Mouse (Mus musculus) MEL (cell line): Measurements from ENCODE around the gene Rab5b. TPM values are rescaled to one million over a fixed set of nuclear protein-coding genes. Genes with fewer than 3 reads are reported as not detected.
A peak's percentile ranks its signal among the peaks of the same experiment; 100 is the strongest.

Source experiments
- DNase-seq: peaks from one replicate; pipeline ENCODE4 v3.0.0; 2011; ENCODE audit warnings: low read depth, low spot score
- H3K27ac ChIP-seq: 2 replicates; pipeline ENCODE4 v1.5.1; 2012; ENCODE audit warnings: low read depth, mild to moderate bottlenecking, control low read depth, low read length, moderate library complexity; ENCODE audit not compliant: control insufficient read depth
- H3K27me3 ChIP-seq, 2 experiments: fragments of 150-350 bp in 1 of 2; sonication (generic) in 1 of 2; 2 replicates each; pipeline ENCODE4 v1.6.1; 2012; ENCODE audit warnings: low read length in 2 of 2, mild to moderate bottlenecking in 2 of 2, improper control_type of control experiment in 1 of 2, moderate library complexity in 1 of 2; ENCODE audit not compliant: insufficient read depth in 2 of 2, control insufficient read depth in 1 of 2
- H3K36me3 ChIP-seq, 2 experiments: 2 replicates each; pipeline ENCODE4 v1.6.1; 2012 to 2014; ENCODE audit warnings: low read length in 2 of 2, improper control_type of control experiment in 1 of 2, inconsistent platforms in 1 of 2, mild to moderate bottlenecking in 1 of 2; ENCODE audit not compliant: insufficient read depth in 2 of 2, control insufficient read depth in 1 of 2
- H3K4me1 ChIP-seq, 2 experiments: fragments of 150-350 bp in 1 of 2; sonication (generic) in 1 of 2; 2 replicates each; pipeline ENCODE4 v1.6.1; 2012; ENCODE audit warnings: low read length in 2 of 2, improper control_type of control experiment in 1 of 2, mild to moderate bottlenecking in 1 of 2; ENCODE audit not compliant: insufficient read depth in 2 of 2, control insufficient read depth in 1 of 2
- H3K4me3 ChIP-seq, 2 experiments: fragments of 150-350 bp in 1 of 2; sonication (generic) in 1 of 2; 2 replicates each; pipeline ENCODE4 v1.5.1; 2012; ENCODE audit warnings: low read depth in 2 of 2, low read length in 2 of 2, mild to moderate bottlenecking in 2 of 2, moderate library complexity in 2 of 2, control low read depth in 1 of 2, improper control_type of control experiment in 1 of 2; ENCODE audit not compliant: control insufficient read depth in 1 of 2, insufficient read depth in 1 of 2
- H3K79me2 ChIP-seq: 2 replicates; pipeline ENCODE4 v1.6.1; 2012; ENCODE audit warnings: mild to moderate bottlenecking, low read length, moderate library complexity; ENCODE audit not compliant: control insufficient read depth, poor library complexity, insufficient read depth
- H3K9ac ChIP-seq: 2 replicates; pipeline ENCODE4 v1.6.1; 2012; ENCODE audit warnings: low read depth, mild to moderate bottlenecking, control low read depth, low read length, moderate library complexity; ENCODE audit not compliant: control insufficient read depth, poor library complexity, severe bottlenecking
- H3K9me3 ChIP-seq: fragments of 150-350 bp; sonication (generic); replicated peaks from 2 replicates; pipeline ENCODE4 v1.6.1; 2012; ENCODE audit warnings: mild to moderate bottlenecking, low read length, improper control_type of control experiment, moderate library complexity; ENCODE audit not compliant: insufficient read depth
- BHLHE40 ChIP-seq: IDR thresholded peaks from 2 replicates; pipeline ENCODE4 v1.6.1; 2012; ENCODE audit warnings: low read depth, mild to moderate bottlenecking, inconsistent platforms, low read length, improper control_type of control experiment, borderline replicate concordance
- CHD1 ChIP-seq: IDR thresholded peaks from 2 replicates; pipeline ENCODE4 v1.6.1; 2012; ENCODE audit warnings: low read depth, mild to moderate bottlenecking, inconsistent platforms, low read length, improper control_type of control experiment
- E2F4 ChIP-seq: IDR thresholded peaks from 2 replicates; pipeline ENCODE4 v1.6.1; 2011; ENCODE audit warnings: low read depth, low read length, improper control_type of control experiment, borderline replicate concordance
- ELF1 ChIP-seq: IDR thresholded peaks from 2 replicates; pipeline ENCODE4 v1.6.1; 2014; ENCODE audit warnings: low read depth, mild to moderate bottlenecking, inconsistent platforms, low read length, improper control_type of control experiment, moderate library complexity
- EP300 ChIP-seq, 2 experiments: IDR thresholded peaks; 2 replicates each; pipeline ENCODE4 v1.6.1; 2011; ENCODE audit warnings: improper control_type of control experiment in 2 of 2, low read length in 2 of 2, low read depth in 1 of 2, mild to moderate bottlenecking in 1 of 2
- GABPA ChIP-seq: IDR thresholded peaks from 2 replicates; pipeline ENCODE4 v1.6.1; 2012; ENCODE audit warnings: low read depth, mild to moderate bottlenecking, inconsistent platforms, low read length, improper control_type of control experiment, moderate library complexity
- GATA1 ChIP-seq: IDR thresholded peaks from 2 replicates; pipeline ENCODE4 v1.6.1; 2011; ENCODE audit warnings: low read depth, low read length, improper control_type of control experiment
- HCFC1 ChIP-seq: IDR thresholded peaks from 2 replicates; pipeline ENCODE4 v1.6.1; 2012; ENCODE audit warnings: low read depth, mild to moderate bottlenecking, inconsistent platforms, low read length, improper control_type of control experiment, moderate library complexity
- KAT2A ChIP-seq: conservative IDR thresholded peaks from 2 replicates; pipeline ENCODE4 v1.6.1; 2012; ENCODE audit warnings: low read depth, low read length, improper control_type of control experiment, inconsistent platforms
- MAFK ChIP-seq: IDR thresholded peaks from 2 replicates; pipeline ENCODE4 v1.6.1; 2011; ENCODE audit warnings: low read depth, mild to moderate bottlenecking, low read length, improper control_type of control experiment, borderline replicate concordance
- MAX ChIP-seq: IDR thresholded peaks from 2 replicates; pipeline ENCODE4 v1.6.1; 2011; ENCODE audit warnings: low read length, improper control_type of control experiment
- MAZ ChIP-seq: IDR thresholded peaks from 2 replicates; pipeline ENCODE4 v1.6.1; 2012; ENCODE audit warnings: low read depth, mild to moderate bottlenecking, inconsistent platforms, low read length, improper control_type of control experiment
- MXI1 ChIP-seq: IDR thresholded peaks from 2 replicates; pipeline ENCODE4 v1.6.1; 2011; ENCODE audit warnings: mild to moderate bottlenecking, low read depth, low read length, improper control_type of control experiment
- MYB ChIP-seq: IDR thresholded peaks from 2 replicates; pipeline ENCODE4 v1.6.1; 2011; ENCODE audit warnings: mild to moderate bottlenecking, low read depth, low read length, improper control_type of control experiment
- MYC ChIP-seq: IDR thresholded peaks from 2 replicates; pipeline ENCODE4 v1.6.1; 2011; ENCODE audit warnings: low read depth, mild to moderate bottlenecking, low read length, improper control_type of control experiment, moderate library complexity
- NELFE ChIP-seq: IDR thresholded peaks from 2 replicates; pipeline ENCODE4 v1.6.1; 2011; ENCODE audit warnings: low read depth, low read length, improper control_type of control experiment
- NRF1 ChIP-seq: IDR thresholded peaks from 2 replicates; pipeline ENCODE4 v1.6.1; 2014; ENCODE audit warnings: low read depth, mild to moderate bottlenecking, inconsistent platforms, low read length, improper control_type of control experiment, moderate library complexity; ENCODE audit not compliant: poor library complexity, insufficient read depth, severe bottlenecking
- POLR2A ChIP-seq, 2 experiments: IDR thresholded peaks; 2 replicates each; pipeline ENCODE4 v1.6.1; 2011 to 2012; ENCODE audit warnings: low read length in 2 of 2, mild to moderate bottlenecking in 2 of 2, control low read depth in 1 of 2, improper control_type of control experiment in 1 of 2, low read depth in 1 of 2, moderate library complexity in 1 of 2; ENCODE audit not compliant: control insufficient read depth in 1 of 2, insufficient read depth in 1 of 2, poor library complexity in 1 of 2
- POLR2AphosphoS2 ChIP-seq: IDR thresholded peaks from 2 replicates; pipeline ENCODE4 v1.6.1; 2011; ENCODE audit warnings: low read length, improper control_type of control experiment
- POLR2AphosphoS5 ChIP-seq: IDR thresholded peaks from 2 replicates; pipeline ENCODE4 v1.6.1; 2012; ENCODE audit warnings: low read depth, borderline replicate concordance, mild to moderate bottlenecking, inconsistent platforms, low read length, moderate library complexity, mixed read lengths
- RAD21 ChIP-seq: IDR thresholded peaks from 2 replicates; pipeline ENCODE4 v1.6.1; 2011; ENCODE audit warnings: mild to moderate bottlenecking, low read depth, low read length, improper control_type of control experiment
- RCOR1 ChIP-seq: IDR thresholded peaks from 2 replicates; pipeline ENCODE4 v1.6.1; 2012; ENCODE audit warnings: low read depth, mild to moderate bottlenecking, inconsistent platforms, low read length, improper control_type of control experiment
- SIN3A ChIP-seq: IDR thresholded peaks from 2 replicates; pipeline ENCODE4 v1.6.1; 2012; ENCODE audit warnings: low read length, improper control_type of control experiment, inconsistent platforms
- SMC3 ChIP-seq: IDR thresholded peaks from 2 replicates; pipeline ENCODE4 v1.6.1; 2011; ENCODE audit warnings: low read depth, low read length, improper control_type of control experiment
- TAL1 ChIP-seq: IDR thresholded peaks from 2 replicates; pipeline ENCODE4 v1.6.1; 2012; ENCODE audit warnings: mild to moderate bottlenecking, inconsistent platforms, low read length, moderate library complexity, mixed read lengths
- TBP ChIP-seq: IDR thresholded peaks from 2 replicates; pipeline ENCODE4 v1.8.0; 2011; ENCODE audit warnings: low read depth, low read length, improper control_type of control experiment
- TCF12 ChIP-seq: IDR thresholded peaks from 2 replicates; pipeline ENCODE4 v1.6.1; 2014; ENCODE audit warnings: low read depth, mild to moderate bottlenecking, inconsistent platforms, low read length, improper control_type of control experiment, moderate library complexity
- UBTF ChIP-seq: IDR thresholded peaks from 2 replicates; pipeline ENCODE4 v1.6.1; 2012; ENCODE audit warnings: low read depth, mild to moderate bottlenecking, inconsistent platforms, low read length, improper control_type of control experiment, moderate library complexity, borderline replicate concordance; ENCODE audit not compliant: insufficient read depth
- ZMIZ1 ChIP-seq: IDR thresholded peaks from 2 replicates; pipeline ENCODE4 v1.6.1; 2012; ENCODE audit warnings: low read depth, mild to moderate bottlenecking, inconsistent platforms, low read length, improper control_type of control experiment, moderate library complexity
- polyA plus RNA-seq, 2 experiments: library from polyadenylated mRNA; stranded (reverse) in 1 of 2; unstranded in 1 of 2; fragments of >175 nt in 1 of 2; fragments of >200 nt in 1 of 2; gene quantifications; 2 replicates each; pipeline versions ENCODE4 v1.2.1 to v1.2.4; 2012; ENCODE audit warnings: low replicate concordance in 2 of 2, low read depth in 1 of 2; ENCODE audit not compliant: insufficient read length in 2 of 2, insufficient read depth in 1 of 2, missing spikeins in 1 of 2
- total RNA-seq: library from RNA; depleted of rRNA; stranded (reverse); fragments of 300-350 nt; gene quantifications from 2 replicates; pipeline ENCODE4 v1.2.3, GENCODE M21; 2012

Rab5b gene
- total and polyA plus RNA-seq, 3 experiments = 18.7 to 45.7 (median 23.3) TPM

DNA sequence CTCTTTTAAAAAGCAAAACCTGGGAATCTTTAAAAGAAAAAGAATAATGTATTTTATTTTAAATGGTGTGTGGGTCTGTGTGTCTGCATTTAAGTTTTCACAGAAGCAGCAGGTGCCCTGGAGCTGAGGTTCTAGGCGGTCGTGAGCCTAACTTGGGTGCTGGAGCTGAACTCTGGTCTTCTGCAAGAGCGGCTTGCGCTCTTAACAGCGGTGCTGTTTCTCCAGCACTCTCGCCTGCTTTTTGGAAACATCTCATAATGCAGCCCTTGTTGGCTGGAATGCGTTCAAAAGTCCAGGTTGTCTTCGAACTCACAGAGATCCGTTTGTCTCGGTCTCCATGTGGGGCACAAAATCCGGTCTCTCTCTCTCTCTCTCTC lies 9.2 kb upstream of the Rab5b start:
- Histone ChIP-seq H3K4me3 (peak overlapping the region; percentile 38 to 60), H3K36me3 (peaks cover 1 to 20% of the 10 kb centered on the region in 2 experiments; a peak in 3 of 4 replicates), H3K9me3 (no peaks in the 10 kb centered on the region), H3K79me2 (peaks cover 14% of the 10 kb centered on the region), H3K4me1 (peaks cover 13 to 20% of the 10 kb centered on the region in 2 experiments), H3K27ac (peak overlapping the region; percentile 18), H3K27me3 (no peaks in the 10 kb centered on the region), H3K9ac (peak overlapping the region; percentile 70)
- no peak for DNase-seq
- TF ChIP-seq MAX = no peak
- TF ChIP-seq BHLHE40 = no peak
- no peak for TF ChIP-seq SIN3A
- TF ChIP-seq RCOR1 = no peak
- no peak for TF ChIP-seq MXI1
- no peak for TF ChIP-seq HCFC1
- no peak for TF ChIP-seq CHD1
- TF ChIP-seq E2F4 = no peak
- TF ChIP-seq GABPA = no peak
- TF ChIP-seq MYC = no peak
- TF ChIP-seq SMC3 = no peak
- no peak for TF ChIP-seq POLR2AphosphoS2
- no peak for TF ChIP-seq NELFE
- no peak for TF ChIP-seq UBTF
- no peak for TF ChIP-seq EP300 (IDR thresholded peaks at IDR 0.05; ENCODE audit: low read depth in 1 of 2, low read length in 2 of 2)
- no peak for TF ChIP-seq RAD21
- TF ChIP-seq TAL1 = no peak
- TF ChIP-seq TBP = no peak
- TF ChIP-seq MAZ = no peak
- TF ChIP-seq TCF12 = no peak

DNA sequence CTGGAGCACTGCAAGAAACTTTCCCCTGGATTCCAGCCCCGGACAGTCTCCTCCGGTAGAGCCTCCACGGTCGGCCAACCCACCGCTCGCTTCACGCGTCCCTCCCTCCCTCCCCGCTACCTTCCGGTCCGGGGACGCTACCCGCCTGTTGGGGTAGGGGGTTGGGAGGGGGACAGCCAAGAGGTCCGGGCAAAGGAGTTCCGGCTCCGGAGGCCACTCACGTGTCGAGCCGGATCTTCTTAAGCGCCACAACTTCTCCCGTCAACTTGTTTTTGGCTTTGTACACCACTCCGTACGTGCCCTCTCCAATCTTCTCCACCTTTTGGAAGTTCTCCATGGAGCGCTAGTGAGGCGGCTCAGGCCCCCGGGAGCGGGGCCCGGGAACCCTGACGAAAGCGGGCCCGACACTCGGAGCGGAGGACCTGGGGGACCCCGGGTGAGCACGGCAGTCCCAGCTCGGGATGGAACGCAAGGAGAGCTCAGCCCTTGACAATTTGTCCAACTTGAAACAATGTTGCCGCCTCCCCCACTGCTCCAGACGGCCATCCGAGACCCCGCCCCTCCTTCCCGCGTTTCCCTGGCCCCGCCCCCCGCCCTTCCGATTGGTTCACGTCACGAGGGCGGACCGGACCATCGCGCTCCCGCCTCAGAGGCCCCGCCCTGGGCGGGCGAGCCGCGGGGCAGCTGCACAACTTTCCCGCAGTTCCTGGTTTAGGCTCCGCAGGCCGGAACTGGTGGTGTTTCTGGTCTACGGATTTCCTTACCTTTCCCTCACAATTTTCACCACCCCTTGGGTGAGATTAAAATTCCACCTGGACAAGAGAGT lies 8.6 kb upstream of the Rab5b start, which contains the start of gene Cdk2:
Gene Cdk2, minus strand, starts transcription at position 541 of the 826 bp plus-strand sequence.
- Histone ChIP-seq H3K27me3 (no peaks in the 10 kb centered on the region), H3K36me3 (peaks cover 1 to 26% of the 10 kb centered on the region in 2 experiments; a peak in 3 of 4 replicates), H3K4me3 (peak within 1 kb of the TSS; percentile 76 to 92), H3K79me2 (peaks cover 14% of the 10 kb centered on the region), H3K4me1 (peaks cover 13 to 22% of the 10 kb centered on the region in 2 experiments), H3K9ac (peak within 1 kb of the TSS; percentile 100), H3K9me3 (no peaks in the 10 kb centered on the region), H3K27ac (peak within 1 kb of the TSS; percentile 95)
- peak; percentile 94 for DNase-seq
- TF ChIP-seq MXI1 = peak; percentile 69; the same call in 1 of the 2 replicates
- no peak for TF ChIP-seq GATA1
- no peak for TF ChIP-seq GABPA
- TF ChIP-seq MAZ = peak; percentile 65
- peak; percentile 51 to 97 for TF ChIP-seq POLR2A (IDR thresholded peaks at IDR 0.05; ENCODE audit: control insufficient read depth in 1 of 2, insufficient read depth in 1 of 2, low read depth in 1 of 2, low read length in 2 of 2, poor library complexity in 1 of 2)
- TF ChIP-seq MYB = no peak
- TF ChIP-seq MYC = no peak
- no peak for TF ChIP-seq POLR2AphosphoS5
- TF ChIP-seq EP300 (IDR thresholded peaks at IDR 0.05; ENCODE audit: low read depth in 1 of 2, low read length in 2 of 2) = no peak
- TF ChIP-seq SIN3A = peak; percentile 68
- TF ChIP-seq ZMIZ1 = peak; percentile 87
- peak; percentile 71; the same call in 1 of the 2 replicates for TF ChIP-seq TBP
- no peak; the same call in 1 of the 2 replicates for TF ChIP-seq UBTF
- TF ChIP-seq TCF12 = peak; percentile 67
- no peak for TF ChIP-seq RCOR1
- no peak for TF ChIP-seq KAT2A
- TF ChIP-seq ELF1 = peak; percentile 92
- TF ChIP-seq MAFK = no peak
- TF ChIP-seq POLR2AphosphoS2 = peak; percentile 66; the same call in 1 of the 2 replicates
- peak; percentile 4; the same call in 1 of the 2 replicates for TF ChIP-seq HCFC1
- TF ChIP-seq NRF1 = no peak
